Mouse (Mus musculus): ENCODE measurements around the gene Itpr1. TPM values are rescaled to one million over a fixed set of nuclear protein-coding genes. Genes with fewer than 3 reads are reported as not detected.

Gene Itpr1
- polyA plus RNA-seq, 1 experiment = not detected

DNA sequence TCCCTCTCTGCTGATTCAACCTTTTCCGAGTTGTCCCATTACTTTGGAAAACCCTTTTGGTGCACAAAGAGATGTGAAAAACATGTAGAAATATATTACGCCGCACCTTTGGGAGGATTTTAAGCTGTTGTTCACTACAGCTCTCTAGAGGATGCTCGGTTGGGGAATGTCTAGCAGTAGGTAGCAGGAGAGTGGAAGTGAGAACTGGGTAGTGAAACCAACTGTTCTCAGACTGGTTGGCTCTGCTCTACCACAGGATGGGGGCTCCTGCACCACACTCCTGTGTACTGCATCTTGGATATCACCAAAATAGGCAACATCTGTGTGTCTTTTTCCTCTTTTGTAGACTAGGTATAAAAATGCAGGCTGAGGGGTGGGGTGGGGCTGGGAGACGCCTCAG, 10.0 kb downstream of the Itpr1 start:
- Histone ChIP-seq H3K27ac (ENCODE audit: insufficient read depth, low read depth, low read length) (no peak overlapping the region), H3K4me3 (ENCODE audit: insufficient read depth, low read depth, low read length) (no peak overlapping the region), H3K4me1 (ENCODE audit: control insufficient read depth, insufficient read depth, low read length) (no peaks in the 10 kb centered on the region; the same call in 1 of the 2 replicates)
- TF ChIP-seq POLR2A (IDR thresholded peaks at IDR 0.05; ENCODE audit: insufficient read depth, low read depth, low read length) (no peak), CTCF (IDR thresholded peaks at IDR 0.05; ENCODE audit: insufficient read depth, low read depth, low read length) (no peak)
- 90% methylated on average over 5 of the region's 5 CpGs for WGBS

DNA sequence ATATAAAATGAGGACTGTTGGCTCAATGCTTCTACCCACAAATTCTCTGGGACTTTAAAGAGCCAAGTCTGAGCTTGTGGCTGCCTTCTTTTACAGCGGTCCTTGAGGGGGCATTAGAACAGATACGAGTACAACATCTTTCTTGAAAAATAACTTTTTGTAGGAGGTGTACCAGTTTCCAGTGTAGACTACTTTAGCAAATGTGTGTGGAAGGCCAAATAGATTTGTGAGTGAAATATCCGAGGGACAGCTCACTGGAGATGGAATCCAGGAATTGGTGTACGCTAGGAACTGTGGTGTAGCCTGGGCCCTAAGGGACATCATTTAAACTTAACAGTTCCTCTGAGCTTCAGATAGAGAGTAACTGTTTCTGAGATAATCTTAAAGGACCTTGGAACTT, 11.5 kb downstream of the Itpr1 start:
- 95% methylated on average over 4 of the region's 4 CpGs for WGBS
- Histone ChIP-seq H3K4me3 (ENCODE audit: insufficient read depth, low read depth, low read length) (no peak overlapping the region), H3K4me1 (ENCODE audit: control insufficient read depth, insufficient read depth, low read length) (peaks cover under 1% of the 10 kb centered on the region; the same call in 1 of the 2 replicates), H3K27ac (ENCODE audit: insufficient read depth, low read depth, low read length) (no peak overlapping the region)
- TF ChIP-seq CTCF (IDR thresholded peaks at IDR 0.05; ENCODE audit: insufficient read depth, low read depth, low read length) (no peak), POLR2A (IDR thresholded peaks at IDR 0.05; ENCODE audit: insufficient read depth, low read depth, low read length) (no peak)

DNA sequence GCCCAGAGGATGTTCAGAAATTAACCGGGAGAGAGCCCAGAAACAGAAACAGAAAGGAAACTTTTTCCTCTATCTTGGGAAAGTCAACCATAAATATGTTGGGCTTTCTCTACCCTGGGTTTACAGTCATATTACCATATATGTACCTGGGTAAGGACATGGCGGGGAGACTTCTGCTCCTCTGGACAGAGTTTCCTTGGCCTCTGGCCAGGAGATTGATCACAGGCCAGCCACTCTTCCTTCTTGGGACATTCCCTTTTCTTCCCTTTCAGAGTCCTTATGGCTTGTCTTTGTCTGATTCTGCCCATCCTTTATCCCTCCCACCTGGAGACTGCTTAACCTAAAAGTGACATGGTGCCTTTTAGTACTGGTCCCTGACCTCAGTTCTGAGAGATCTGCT, 12.1 kb downstream of the Itpr1 start:
- TF ChIP-seq CTCF (IDR thresholded peaks at IDR 0.05; ENCODE audit: insufficient read depth, low read depth, low read length) (no peak), POLR2A (IDR thresholded peaks at IDR 0.05; ENCODE audit: insufficient read depth, low read depth, low read length) (no peak)
- H3K27ac ChIP-seq (ENCODE audit: insufficient read depth, low read depth, low read length) = no peak overlapping the region
- 92% methylated on average over 2 of the region's 2 CpGs for WGBS

DNA sequence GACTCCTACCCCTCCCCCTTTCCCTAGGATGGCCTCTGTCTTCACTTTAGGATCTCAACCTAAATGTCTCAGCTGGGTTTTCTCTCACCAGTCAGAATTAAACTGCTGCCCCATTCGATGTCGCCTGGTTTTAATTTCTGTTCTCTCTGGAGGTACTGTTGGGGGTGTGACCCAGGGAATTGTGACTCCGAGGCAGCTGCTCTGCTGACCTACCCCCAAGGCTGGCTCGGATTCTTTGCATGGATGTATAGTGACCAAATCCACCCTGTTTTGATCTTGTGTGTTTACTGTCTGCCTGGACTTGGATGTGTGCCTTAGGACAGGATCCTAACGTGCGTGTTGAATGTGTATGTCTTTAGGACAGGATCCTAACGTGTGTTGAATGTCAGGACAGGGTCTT, 13.3 kb downstream of the Itpr1 start:
- Histone ChIP-seq H3K27ac (ENCODE audit: insufficient read depth, low read depth, low read length) (no peak overlapping the region), H3K4me3 (ENCODE audit: insufficient read depth, low read depth, low read length) (no peak overlapping the region), H3K4me1 (ENCODE audit: control insufficient read depth, insufficient read depth, low read length) (peaks cover 2% of the 10 kb centered on the region; the same call in 1 of the 2 replicates)
- 85% methylated on average over 7 of the region's 7 CpGs for WGBS
- TF ChIP-seq CTCF (IDR thresholded peaks at IDR 0.05; ENCODE audit: insufficient read depth, low read depth, low read length) (no peak), POLR2A (IDR thresholded peaks at IDR 0.05; ENCODE audit: insufficient read depth, low read depth, low read length) (no peak)

More for the DNA sequence above, 12.1 kb downstream of the Itpr1 start:
- peaks cover 2% of the 10 kb centered on the region; the same call in 1 of the 2 replicates for H3K4me1 ChIP-seq (ENCODE audit: control insufficient read depth, insufficient read depth, low read length)
- no peak overlapping the region for H3K4me3 ChIP-seq (ENCODE audit: insufficient read depth, low read depth, low read length)

DNA sequence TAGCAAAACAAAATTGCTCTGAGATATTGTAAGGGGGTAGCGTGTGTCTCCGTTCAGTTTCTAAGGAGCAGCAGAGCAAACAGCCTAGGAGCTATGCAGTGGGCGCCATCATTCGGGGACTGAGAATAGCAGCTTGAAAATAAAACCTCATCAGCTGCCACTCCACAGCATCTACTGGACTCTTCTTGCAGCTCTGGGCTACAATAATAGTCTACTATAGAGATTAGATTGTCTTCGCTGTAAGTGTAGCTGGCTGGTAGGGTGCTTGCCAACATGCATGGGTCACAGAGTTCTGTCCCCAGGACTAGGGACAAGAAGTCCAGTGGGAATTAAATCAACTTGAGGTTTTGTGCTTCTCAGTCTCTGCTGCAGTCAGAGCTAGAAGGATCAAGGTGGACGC, 14.6 kb downstream of the Itpr1 start:
- 94% methylated on average over 6 of the region's 6 CpGs for WGBS

DNA sequence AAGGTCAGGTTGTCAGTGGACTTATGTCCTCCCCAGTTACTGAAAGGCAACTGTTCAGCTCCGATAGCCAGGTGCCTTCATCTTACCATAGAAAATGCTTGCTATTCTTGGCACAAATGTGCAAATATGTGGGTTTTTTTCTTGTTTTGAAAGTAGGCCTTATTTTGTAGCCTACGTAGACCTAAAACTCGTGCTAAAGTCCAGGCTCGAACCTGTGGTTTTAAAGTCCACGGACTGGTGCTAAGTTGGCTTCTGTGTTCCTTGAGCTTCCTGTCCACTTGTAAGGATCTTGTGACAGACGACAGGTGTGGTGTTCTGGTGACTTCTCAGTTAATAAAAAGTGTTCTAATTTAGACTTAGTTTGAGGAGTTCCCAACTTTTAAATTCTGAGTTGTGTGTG, 15.2 kb downstream of the Itpr1 start:
- H3K4me3 ChIP-seq (ENCODE audit: insufficient read depth, low read depth, low read length) = no peak overlapping the region
- no peak overlapping the region for H3K27ac ChIP-seq (ENCODE audit: insufficient read depth, low read depth, low read length)
- 79% methylated on average over 6 of the region's 6 CpGs for WGBS
- TF ChIP-seq POLR2A (IDR thresholded peaks at IDR 0.05; ENCODE audit: insufficient read depth, low read depth, low read length) = no peak
- TF ChIP-seq CTCF (IDR thresholded peaks at IDR 0.05; ENCODE audit: insufficient read depth, low read depth, low read length) = no peak
- H3K4me1 ChIP-seq (ENCODE audit: control insufficient read depth, insufficient read depth, low read length) = peaks cover 3% of the 10 kb centered on the region

More for the DNA sequence above, 14.6 kb downstream of the Itpr1 start:
- H3K4me3 ChIP-seq (ENCODE audit: insufficient read depth, low read depth, low read length) = no peak overlapping the region
- TF ChIP-seq POLR2A (IDR thresholded peaks at IDR 0.05; ENCODE audit: insufficient read depth, low read depth, low read length) (no peak), CTCF (IDR thresholded peaks at IDR 0.05; ENCODE audit: insufficient read depth, low read depth, low read length) (no peak)
- peaks cover 2% of the 10 kb centered on the region for H3K4me1 ChIP-seq (ENCODE audit: control insufficient read depth, insufficient read depth, low read length)
- H3K27ac ChIP-seq (ENCODE audit: insufficient read depth, low read depth, low read length) = no peak overlapping the region

DNA sequence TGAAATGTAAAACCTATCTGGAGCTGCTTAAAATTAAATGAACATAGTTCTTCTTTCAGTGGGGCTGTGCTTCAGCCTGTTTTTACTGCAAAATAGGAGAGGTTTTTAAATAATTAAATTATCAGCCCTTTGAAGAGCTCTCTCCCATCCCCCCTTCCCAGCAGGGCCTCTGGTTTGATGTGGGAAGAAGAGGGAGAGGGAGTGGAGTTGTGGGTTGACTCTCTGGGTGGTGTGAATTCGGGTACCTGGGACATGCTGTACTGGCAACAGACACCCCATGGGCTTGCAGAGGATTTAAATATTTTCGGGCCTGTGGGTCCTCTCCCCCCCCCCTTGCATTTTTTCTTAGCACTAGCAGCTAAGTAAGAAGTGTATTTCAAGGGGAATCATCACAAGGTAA, 15.7 kb downstream of the Itpr1 start:
- no peak for TF ChIP-seq CTCF (IDR thresholded peaks at IDR 0.05; ENCODE audit: insufficient read depth, low read depth, low read length)
- no peak for TF ChIP-seq POLR2A (IDR thresholded peaks at IDR 0.05; ENCODE audit: insufficient read depth, low read depth, low read length)
- Histone ChIP-seq H3K4me3 (ENCODE audit: insufficient read depth, low read depth, low read length) (no peak overlapping the region), H3K27ac (ENCODE audit: insufficient read depth, low read depth, low read length) (no peak overlapping the region), H3K4me1 (ENCODE audit: control insufficient read depth, insufficient read depth, low read length) (peaks cover 6% of the 10 kb centered on the region)
- 30% methylated on average over 2 of the region's 2 CpGs for WGBS

DNA sequence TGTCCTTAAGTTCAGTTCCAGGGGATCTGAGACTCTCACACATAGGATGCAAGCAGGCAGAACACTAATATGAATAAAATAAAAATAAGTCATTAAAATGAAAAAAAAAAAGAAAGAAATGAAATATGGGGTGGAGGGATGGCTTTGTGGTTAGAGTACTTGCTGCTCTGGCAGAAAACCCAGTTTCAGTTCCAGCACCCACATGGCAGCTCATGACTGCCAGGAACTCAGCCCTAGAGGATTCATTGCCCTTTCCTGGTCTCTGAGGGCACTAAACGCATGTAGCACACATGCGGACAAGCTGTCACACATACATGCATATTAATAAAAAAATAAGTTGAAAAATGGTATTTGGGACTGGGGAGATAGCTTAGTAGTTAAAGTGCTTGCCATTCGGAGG, 17.7 kb downstream of the Itpr1 start:
- over 99% methylated on average over 3 of the region's 3 CpGs for WGBS
- Histone ChIP-seq H3K27ac (ENCODE audit: insufficient read depth, low read depth, low read length) (no peak overlapping the region), H3K4me3 (ENCODE audit: insufficient read depth, low read depth, low read length) (no peak overlapping the region), H3K4me1 (ENCODE audit: control insufficient read depth, insufficient read depth, low read length) (peaks cover 7% of the 10 kb centered on the region)
- TF ChIP-seq CTCF (IDR thresholded peaks at IDR 0.05; ENCODE audit: insufficient read depth, low read depth, low read length) (no peak), POLR2A (IDR thresholded peaks at IDR 0.05; ENCODE audit: insufficient read depth, low read depth, low read length) (no peak)

DNA sequence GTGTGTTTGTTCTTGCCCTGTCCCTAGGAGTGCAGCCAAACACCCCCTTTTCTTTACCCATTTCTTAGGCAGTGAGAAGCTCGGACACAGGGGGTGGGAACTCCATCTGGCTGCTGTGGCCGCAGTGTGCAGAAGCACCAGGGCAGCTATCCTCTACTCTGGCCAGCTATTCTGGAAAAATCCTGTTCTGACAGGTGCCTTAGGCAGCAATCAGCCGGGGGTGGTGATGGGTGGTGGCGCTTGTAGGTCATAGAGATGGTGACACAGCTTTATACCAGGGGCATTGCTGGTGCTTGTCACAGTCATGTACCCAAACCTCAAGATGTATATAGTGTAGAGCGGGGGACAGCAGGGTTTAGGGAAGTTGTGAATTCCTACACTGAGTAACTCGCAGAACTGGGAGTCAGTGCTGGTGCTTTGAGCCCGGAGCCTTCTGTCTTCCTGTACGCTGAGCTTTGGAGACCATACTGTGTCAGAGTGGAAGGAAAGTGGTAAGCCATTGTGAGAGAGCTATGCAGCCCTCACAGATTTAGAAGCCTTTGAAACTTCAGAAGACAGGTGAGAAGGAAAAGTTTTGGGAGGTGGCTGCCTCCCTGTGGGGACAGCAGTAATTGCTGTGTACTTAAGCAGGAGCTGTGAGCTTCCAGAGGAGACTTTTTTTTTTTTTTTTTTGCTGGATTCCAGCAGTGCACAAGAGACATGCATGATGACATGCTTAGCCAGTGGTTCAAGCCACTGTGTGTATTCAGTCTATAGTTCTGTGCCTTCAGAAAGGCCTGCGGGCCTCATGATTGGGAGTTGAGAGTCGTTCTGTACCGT, 19.2 kb downstream of the Itpr1 start:
- Histone ChIP-seq H3K4me1 (ENCODE audit: control insufficient read depth, insufficient read depth, low read length) (peaks cover 11% of the 10 kb centered on the region), H3K4me3 (ENCODE audit: insufficient read depth, low read depth, low read length) (no peak overlapping the region), H3K27ac (ENCODE audit: insufficient read depth, low read depth, low read length) (no peak overlapping the region)
- TF ChIP-seq CTCF (IDR thresholded peaks at IDR 0.05; ENCODE audit: insufficient read depth, low read depth, low read length) = no peak
- TF ChIP-seq POLR2A (IDR thresholded peaks at IDR 0.05; ENCODE audit: insufficient read depth, low read depth, low read length) = no peak
- WGBS = 84% methylated on average over 11 of the region's 11 CpGs

Data from olfactory bulb, adult 2 months (tissue).